13 mouse cellular contexts compared by ENCODE assay signal in genomic region chr13:34062466-34062865, GRCm38 (mm10).
"Had no signal": no experiment of that assay in that cellular context is flagged by ENCODE, and none has a peak within 500 bp of the region (broad histone marks: within the 10 kb centered on the region; RNA-seq: fewer than 3 reads in every experiment).

No protein-coding gene starts in this region.

- H3K27ac ChIP-seq: limb, embryonic 10.5 days; liver, embryonic 15.5 days; lung, embryonic 15.5 days; midbrain, embryonic 13.5 days; neural tube, embryonic 15.5 days had no signal

- H3K9ac ChIP-seq: liver, embryonic 15.5 days; lung, embryonic 15.5 days; midbrain, embryonic 13.5 days; neural tube, embryonic 15.5 days had no signal

- H3K4me3 ChIP-seq: limb, embryonic 10.5 days; liver, embryonic 15.5 days; lung, embryonic 15.5 days; megakaryocyte, embryonic 14.5 days; midbrain, embryonic 13.5 days; myocyte; neural tube, embryonic 15.5 days had no signal

- DNase-seq: kidney, adult 9 months; kidney, postnatal 10 days; thymus, adult 2 months; thymus, postnatal 25 days had no signal

- H3K27me3 ChIP-seq: liver, embryonic 15.5 days; lung, embryonic 15.5 days; megakaryocyte, embryonic 14.5 days; midbrain, embryonic 13.5 days; neural tube, embryonic 15.5 days had no signal

- ATAC-seq: intestine, embryonic 16.5 days; midbrain, embryonic 13.5 days had no signal

- H3K4me2 ChIP-seq: liver, embryonic 11.5 days; liver, embryonic 15.5 days; lung, embryonic 15.5 days; midbrain, embryonic 13.5 days; neural tube, embryonic 15.5 days had no signal

- H3K9me3 ChIP-seq: limb, embryonic 10.5 days; lung, embryonic 15.5 days; megakaryocyte, embryonic 14.5 days; midbrain, embryonic 13.5 days; neural tube, embryonic 15.5 days had no signal

- H3K4me1 ChIP-seq: limb, embryonic 10.5 days; liver, embryonic 15.5 days; lung, embryonic 15.5 days; megakaryocyte, embryonic 14.5 days; neural tube, embryonic 15.5 days had no signal
